Mouse (Mus musculus) MEL (cell line): ENCODE measurements around the gene Emilin1.

ENCODE experiments used
- BHLHE40 ChIP-seq: IDR thresholded peaks from 2 replicates; pipeline ENCODE4 v1.6.1; 2012; ENCODE audit warnings: low read depth, mild to moderate bottlenecking, inconsistent platforms, low read length, improper control_type of control experiment, borderline replicate concordance
- CHD1 ChIP-seq: IDR thresholded peaks from 2 replicates; pipeline ENCODE4 v1.6.1; 2012; ENCODE audit warnings: low read depth, mild to moderate bottlenecking, inconsistent platforms, low read length, improper control_type of control experiment
- CHD2 ChIP-seq: IDR thresholded peaks from 2 replicates; pipeline ENCODE4 v1.6.1; 2011; ENCODE audit warnings: low read length, improper control_type of control experiment
- CTCF ChIP-seq, 3 experiments: IDR thresholded peaks in 2 of 3; conservative IDR thresholded peaks in 1 of 3; 2 replicates each; pipeline ENCODE4 v1.5.1; 2011 to 2012; ENCODE audit warnings: low read length in 3 of 3, low read depth in 2 of 3, mild to moderate bottlenecking in 2 of 3, improper control_type of control experiment in 1 of 3, inconsistent platforms in 1 of 3, mixed read lengths in 1 of 3, moderate library complexity in 1 of 3; ENCODE audit not compliant: control insufficient read depth in 1 of 3, insufficient read depth in 1 of 3, poor library complexity in 1 of 3, severe bottlenecking in 1 of 3
- EP300 ChIP-seq, 2 experiments: IDR thresholded peaks; 2 replicates each; pipeline ENCODE4 v1.6.1; 2011; ENCODE audit warnings: improper control_type of control experiment in 2 of 2, low read length in 2 of 2, low read depth in 1 of 2, mild to moderate bottlenecking in 1 of 2
- HCFC1 ChIP-seq: IDR thresholded peaks from 2 replicates; pipeline ENCODE4 v1.6.1; 2012; ENCODE audit warnings: low read depth, mild to moderate bottlenecking, inconsistent platforms, low read length, improper control_type of control experiment, moderate library complexity
- MAFK ChIP-seq: IDR thresholded peaks from 2 replicates; pipeline ENCODE4 v1.6.1; 2011; ENCODE audit warnings: low read depth, mild to moderate bottlenecking, low read length, improper control_type of control experiment, borderline replicate concordance
- NRF1 ChIP-seq: IDR thresholded peaks from 2 replicates; pipeline ENCODE4 v1.6.1; 2014; ENCODE audit warnings: low read depth, mild to moderate bottlenecking, inconsistent platforms, low read length, improper control_type of control experiment, moderate library complexity; ENCODE audit not compliant: poor library complexity, insufficient read depth, severe bottlenecking
- POLR2A ChIP-seq, 2 experiments: IDR thresholded peaks; 2 replicates each; pipeline ENCODE4 v1.6.1; 2011 to 2012; ENCODE audit warnings: low read length in 2 of 2, mild to moderate bottlenecking in 2 of 2, control low read depth in 1 of 2, improper control_type of control experiment in 1 of 2, low read depth in 1 of 2, moderate library complexity in 1 of 2; ENCODE audit not compliant: control insufficient read depth in 1 of 2, insufficient read depth in 1 of 2, poor library complexity in 1 of 2
- POLR2AphosphoS2 ChIP-seq: IDR thresholded peaks from 2 replicates; pipeline ENCODE4 v1.6.1; 2011; ENCODE audit warnings: low read length, improper control_type of control experiment
- RCOR1 ChIP-seq: IDR thresholded peaks from 2 replicates; pipeline ENCODE4 v1.6.1; 2012; ENCODE audit warnings: low read depth, mild to moderate bottlenecking, inconsistent platforms, low read length, improper control_type of control experiment
- TCF12 ChIP-seq: IDR thresholded peaks from 2 replicates; pipeline ENCODE4 v1.6.1; 2014; ENCODE audit warnings: low read depth, mild to moderate bottlenecking, inconsistent platforms, low read length, improper control_type of control experiment, moderate library complexity
- ZKSCAN1 ChIP-seq: IDR thresholded peaks from 2 replicates; pipeline ENCODE4 v1.6.1; 2012; ENCODE audit warnings: low read depth, mild to moderate bottlenecking, inconsistent platforms, low read length, improper control_type of control experiment, moderate library complexity
- ZMIZ1 ChIP-seq: IDR thresholded peaks from 2 replicates; pipeline ENCODE4 v1.6.1; 2012; ENCODE audit warnings: low read depth, mild to moderate bottlenecking, inconsistent platforms, low read length, improper control_type of control experiment, moderate library complexity

GRCm38 (mm10) chr5:30913060-30913841, at the start of gene Emilin1:
- TF ChIP-seq CTCF (IDR thresholded peaks at IDR 0.05 in 2 of 3, conservative IDR thresholded peaks at IDR 0.05 in 1 of 3; ENCODE audit: control insufficient read depth in 1 of 3, insufficient read depth in 1 of 3, low read depth in 2 of 3, low read length in 3 of 3, poor library complexity in 1 of 3, severe bottlenecking in 1 of 3): no peak
- TF ChIP-seq POLR2A (IDR thresholded peaks at IDR 0.05; ENCODE audit: control insufficient read depth in 1 of 2, insufficient read depth in 1 of 2, low read depth in 1 of 2, low read length in 2 of 2, poor library complexity in 1 of 2): no peak
- TF ChIP-seq TCF12: no peak
- TF ChIP-seq MAFK: no peak
- no peak for TF ChIP-seq NRF1
- TF ChIP-seq ZKSCAN1: no peak
- TF ChIP-seq HCFC1: no peak
- TF ChIP-seq CHD1: no peak
- no peak for TF ChIP-seq EP300 (IDR thresholded peaks at IDR 0.05; ENCODE audit: low read depth in 1 of 2, low read length in 2 of 2)
- no peak for TF ChIP-seq POLR2AphosphoS2
- no peak for TF ChIP-seq BHLHE40
- no peak for TF ChIP-seq CHD2
- no peak for TF ChIP-seq RCOR1
- no peak for TF ChIP-seq ZMIZ1
